Mouse (Mus musculus): ENCODE data around the gene Cxcr2. TPM values are rescaled to one million over a fixed set of nuclear protein-coding genes. Genes with fewer than 3 reads are reported as not detected.

The Cxcr2 gene
- polyA plus RNA-seq, 2 experiments, result 0.13 TPM; not detected in 1

DNA sequence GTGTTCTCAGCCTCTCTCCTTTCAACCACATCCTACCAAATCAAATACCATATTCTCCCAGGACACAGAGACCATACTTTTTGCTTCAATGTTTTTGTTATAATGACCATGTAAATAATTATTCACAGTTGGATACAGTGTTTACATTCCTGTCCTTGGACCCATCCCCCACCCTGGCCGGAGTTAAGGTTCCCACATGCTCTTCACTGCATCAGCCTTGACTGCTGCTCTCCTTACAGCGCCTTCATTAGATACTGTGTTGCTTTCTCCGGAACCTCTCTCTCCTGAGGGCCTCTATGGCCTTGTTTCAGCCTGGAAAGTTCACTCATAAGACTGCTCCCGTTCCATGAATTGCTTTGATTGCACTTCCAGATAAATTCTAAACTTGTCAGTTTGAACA, 21.9 kb downstream of the Cxcr2 start:
- Histone ChIP-seq H3K9ac (ENCODE audit: low read depth, low read length, severe bottlenecking) (no peak overlapping the region), H3K27ac (replicated peaks; ENCODE audit: low read depth, low read length) (no peak overlapping the region), H3K4me1 (ENCODE audit: control insufficient read depth, insufficient read depth, low read length) (no peaks in the 10 kb centered on the region), H3K9me3 (ENCODE audit: control insufficient read depth, low read length) (no peaks in the 10 kb centered on the region), H3K36me3 (ENCODE audit: control insufficient read depth, insufficient read depth, low read length) (no peaks in the 10 kb centered on the region), H3K27me3 (ENCODE audit: control insufficient read depth, insufficient read depth, low read length) (no peaks in the 10 kb centered on the region), H3K4me2 (replicated peaks; ENCODE audit: low read depth, low read length, severe bottlenecking) (no peak overlapping the region), H3K4me3 (replicated peaks; ENCODE audit: low read length) (no peak overlapping the region)
- WGBS, result 83% methylated on average over 4 of the region's 4 CpGs
- DNase-seq (ENCODE audit: low spot score) (no peak), ATAC-seq (ENCODE audit: low FRiP score, low read depth) (no peak)
- no peak for TF ChIP-seq POLR2A (IDR thresholded peaks at IDR 0.05; ENCODE audit: borderline replicate concordance, extremely low read depth, insufficient read depth, insufficient read length)

DNA sequence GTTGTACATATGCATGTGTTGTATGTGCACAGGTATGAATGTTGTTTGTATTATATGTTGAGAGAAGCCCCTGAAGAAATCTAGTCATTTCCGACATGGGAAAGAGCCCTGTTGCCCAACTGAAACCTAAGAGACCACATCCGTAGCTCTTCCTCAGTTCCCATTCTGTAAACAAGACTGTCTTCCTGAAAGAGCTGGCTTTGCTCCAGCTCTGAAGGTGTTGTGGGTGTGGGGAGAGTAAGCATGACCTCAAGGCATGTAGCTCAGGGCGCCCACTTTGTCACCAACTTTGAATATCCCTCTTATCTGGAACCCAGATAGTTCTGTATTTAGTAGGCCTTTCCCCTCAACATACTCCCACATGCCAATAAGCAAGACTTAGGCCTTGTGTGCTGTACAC, 24.8 kb downstream of the Cxcr2 start:
- Histone ChIP-seq H3K27ac (replicated peaks; ENCODE audit: low read depth, low read length) (no peak overlapping the region), H3K36me3 (ENCODE audit: control insufficient read depth, insufficient read depth, low read length) (no peaks in the 10 kb centered on the region), H3K4me1 (ENCODE audit: control insufficient read depth, insufficient read depth, low read length) (no peaks in the 10 kb centered on the region), H3K27me3 (ENCODE audit: control insufficient read depth, insufficient read depth, low read length) (no peaks in the 10 kb centered on the region), H3K9me3 (ENCODE audit: control insufficient read depth, low read length) (no peaks in the 10 kb centered on the region), H3K4me3 (replicated peaks; ENCODE audit: low read length) (no peak overlapping the region), H3K9ac (ENCODE audit: low read depth, low read length, severe bottlenecking) (no peak overlapping the region), H3K4me2 (replicated peaks; ENCODE audit: low read depth, low read length, severe bottlenecking) (no peak overlapping the region)
- no peak for DNase-seq (ENCODE audit: low spot score)
- no peak for TF ChIP-seq POLR2A (IDR thresholded peaks at IDR 0.05; ENCODE audit: borderline replicate concordance, extremely low read depth, insufficient read depth, insufficient read length)
- ATAC-seq (ENCODE audit: low FRiP score, low read depth), result no peak
- 76% methylated on average over 3 of the region's 3 CpGs for WGBS

DNA sequence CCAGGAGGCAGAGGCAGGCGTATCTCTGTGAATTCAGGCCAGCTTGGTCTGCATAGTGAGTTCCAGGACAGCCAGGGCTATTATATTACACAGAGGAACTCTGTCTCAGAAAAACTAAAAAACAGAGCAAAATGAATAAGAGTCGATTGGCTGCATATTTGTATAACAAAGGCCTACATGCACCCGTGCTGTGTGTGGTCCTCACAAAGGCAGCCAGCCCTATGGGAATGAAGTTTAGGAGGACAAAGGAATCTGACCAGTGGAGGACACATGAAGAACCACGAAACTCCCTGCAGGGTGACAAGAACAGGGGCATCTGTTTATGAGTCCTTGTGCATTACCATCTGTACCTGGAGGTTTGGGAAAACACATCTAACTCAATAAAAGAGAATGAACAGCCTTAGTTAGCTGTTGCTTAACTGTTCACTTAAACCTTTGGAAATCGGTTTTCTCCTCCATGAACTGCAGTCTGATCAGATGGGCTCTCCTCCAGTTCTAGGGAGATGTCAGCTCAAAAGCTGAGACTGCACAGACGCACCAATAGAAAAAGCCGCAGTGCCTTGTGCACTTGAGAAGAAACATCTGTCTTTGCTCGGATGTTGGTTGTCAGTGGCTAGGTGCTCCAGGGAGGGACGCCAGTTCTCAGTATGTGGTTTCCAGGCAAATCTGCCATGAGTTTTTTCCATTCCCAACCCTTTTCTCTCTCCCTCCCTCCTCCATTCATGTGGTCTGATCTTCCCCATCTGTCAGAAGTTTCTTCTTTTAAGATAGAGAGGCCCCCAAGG, 26.0 kb downstream of the Cxcr2 start:
- 0 out of 2 replicates have a peak overlapping the region, but pooled peaks have one; percentile 26 for H3K27ac ChIP-seq (replicated peaks; ENCODE audit: low read depth, low read length)
- no peak for TF ChIP-seq POLR2A (IDR thresholded peaks at IDR 0.05; ENCODE audit: borderline replicate concordance, extremely low read depth, insufficient read depth, insufficient read length)
- no peak overlapping the region for H3K4me3 ChIP-seq (replicated peaks; ENCODE audit: low read length)
- H3K4me2 ChIP-seq (replicated peaks; ENCODE audit: low read depth, low read length, severe bottlenecking), result no peak overlapping the region
- no peaks in the 10 kb centered on the region for H3K36me3 ChIP-seq (ENCODE audit: control insufficient read depth, insufficient read depth, low read length)
- H3K9me3 ChIP-seq (ENCODE audit: control insufficient read depth, low read length), result no peaks in the 10 kb centered on the region
- WGBS, result 46% methylated on average over 9 of the region's 9 CpGs
- no peak overlapping the region for H3K9ac ChIP-seq (ENCODE audit: low read depth, low read length, severe bottlenecking)
- DNase-seq (ENCODE audit: low spot score) (peak; percentile 51), ATAC-seq (ENCODE audit: low FRiP score, low read depth) (no peak)
- H3K27me3 ChIP-seq (ENCODE audit: control insufficient read depth, insufficient read depth, low read length), result no peaks in the 10 kb centered on the region
- H3K4me1 ChIP-seq (ENCODE audit: control insufficient read depth, insufficient read depth, low read length), result no peaks in the 10 kb centered on the region

DNA sequence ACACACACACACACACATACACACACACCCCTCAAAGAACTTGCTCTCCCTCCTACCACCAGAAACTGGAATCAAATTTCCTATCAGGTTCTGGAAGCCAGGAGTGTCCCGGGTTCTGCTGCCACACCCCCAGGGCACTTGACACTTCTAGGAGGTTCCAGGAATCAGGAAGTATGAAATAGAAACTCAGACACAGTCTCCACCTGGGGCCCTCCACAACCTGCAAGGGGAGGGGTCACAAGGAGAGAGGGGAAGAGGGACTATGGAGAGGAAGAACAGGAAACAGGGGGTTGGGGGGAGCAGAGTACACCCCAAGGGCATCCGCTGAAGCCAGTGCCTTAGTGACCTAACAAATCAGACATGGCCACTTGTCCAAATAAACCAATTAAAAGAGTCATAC, 27.7 kb downstream of the Cxcr2 start:
- DNase-seq (ENCODE audit: low spot score) (no peak), ATAC-seq (ENCODE audit: low FRiP score, low read depth) (no peak)

DNA sequence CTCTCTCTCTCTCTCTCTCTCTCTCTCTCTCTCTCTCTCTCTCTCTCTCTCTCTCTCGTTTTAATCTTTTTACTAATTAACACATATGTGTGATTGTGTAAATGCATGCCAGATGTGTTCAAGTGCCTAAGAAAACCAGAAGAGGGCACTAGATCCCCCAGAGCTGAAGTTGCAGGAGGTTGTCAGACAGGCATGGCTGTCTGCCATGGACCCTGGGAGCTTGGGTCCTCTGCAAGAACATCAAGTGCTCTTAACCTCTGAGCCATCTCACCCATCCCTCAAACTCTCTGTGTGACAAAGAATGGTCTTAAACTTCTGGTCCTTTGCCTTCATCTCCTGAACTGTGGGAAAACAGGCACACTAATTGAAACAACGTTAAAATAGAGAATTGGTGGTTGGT, 29.2 kb downstream of the Cxcr2 start:
- H3K27me3 ChIP-seq (ENCODE audit: control insufficient read depth, insufficient read depth, low read length), result no peaks in the 10 kb centered on the region
- no peak overlapping the region for H3K9ac ChIP-seq (ENCODE audit: low read depth, low read length, severe bottlenecking)
- no peak for DNase-seq (ENCODE audit: low spot score)
- ATAC-seq (ENCODE audit: low FRiP score, low read depth), result no peak
- H3K27ac ChIP-seq (replicated peaks; ENCODE audit: low read depth, low read length), result no peak overlapping the region
- 51% methylated on average over 2 of the region's 2 CpGs for WGBS
- no peak overlapping the region for H3K4me3 ChIP-seq (replicated peaks; ENCODE audit: low read length)
- no peaks in the 10 kb centered on the region for H3K36me3 ChIP-seq (ENCODE audit: control insufficient read depth, insufficient read depth, low read length)
- no peaks in the 10 kb centered on the region for H3K4me1 ChIP-seq (ENCODE audit: control insufficient read depth, insufficient read depth, low read length)
- H3K9me3 ChIP-seq (ENCODE audit: control insufficient read depth, low read length), result no peaks in the 10 kb centered on the region
- TF ChIP-seq POLR2A (IDR thresholded peaks at IDR 0.05; ENCODE audit: borderline replicate concordance, extremely low read depth, insufficient read depth, insufficient read length), result no peak
- H3K4me2 ChIP-seq (replicated peaks; ENCODE audit: low read depth, low read length, severe bottlenecking), result no peak overlapping the region

More for the DNA sequence above, 27.7 kb downstream of the Cxcr2 start:
- H3K9me3 ChIP-seq (ENCODE audit: control insufficient read depth, low read length), result no peaks in the 10 kb centered on the region
- no peaks in the 10 kb centered on the region for H3K4me1 ChIP-seq (ENCODE audit: control insufficient read depth, insufficient read depth, low read length)
- H3K27ac ChIP-seq (replicated peaks; ENCODE audit: low read depth, low read length), result no peak overlapping the region
- H3K27me3 ChIP-seq (ENCODE audit: control insufficient read depth, insufficient read depth, low read length), result no peaks in the 10 kb centered on the region
- no peaks in the 10 kb centered on the region for H3K36me3 ChIP-seq (ENCODE audit: control insufficient read depth, insufficient read depth, low read length)
- H3K9ac ChIP-seq (ENCODE audit: low read depth, low read length, severe bottlenecking), result no peak overlapping the region
- no peak overlapping the region for H3K4me3 ChIP-seq (replicated peaks; ENCODE audit: low read length)
- TF ChIP-seq POLR2A (IDR thresholded peaks at IDR 0.05; ENCODE audit: borderline replicate concordance, extremely low read depth, insufficient read depth, insufficient read length), result no peak
- H3K4me2 ChIP-seq (replicated peaks; ENCODE audit: low read depth, low read length, severe bottlenecking), result no peak overlapping the region
- WGBS, result 44% methylated on average over 2 of the region's 2 CpGs
